Mouse (Mus musculus) heart, postnatal 10 days (tissue): ENCODE results near the gene Bcat1. TPM values are rescaled to one million over a fixed set of nuclear protein-coding genes. Genes with fewer than 3 reads are reported as not detected.
A peak's percentile ranks its signal among the peaks of the same experiment; 100 is the strongest.

ENCODE experiments used
- DNase-seq, 2 experiments: peaks; one replicate each; pipeline ENCODE4 v3.0.0; 2021
- intact Hi-C: fragments of 180-260 bp; cut with DNase I; formaldehyde crosslinking; loops from one replicate; pipeline ENCODE4 v1.15.1; 2025
- total RNA-seq, 2 experiments: library from RNA; stranded (reverse); gene quantifications; 2 replicates each; pipeline ENCODE4 v1.2.3; 2021

Gene Bcat1
- total RNA-seq, 2 experiments from 2014 or later: 3.0 to 4.0 TPM

- DNase-seq: no peak
- intact Hi-C loops: no loop called here
These were observed 13.2 kb downstream of the Bcat1 start for GRCm38 (mm10) chr6:145062763-145063162.

- DNase-seq: no peak
- intact Hi-C loops: no loop called here
These were observed 14.6 kb downstream of the Bcat1 start for GRCm38 (mm10) chr6:145061361-145061760.

- intact Hi-C loops: loop anchor here (1.0 kb wide), 1 partner anchor 28 kb away; no protein-coding TSS in a partner anchor
- no peak for DNase-seq
These were observed 19.9 kb downstream of the Bcat1 start for GRCm38 (mm10) chr6:145056102-145056501.

- no peak for DNase-seq
- intact Hi-C loops: no loop called here
These were observed 20.6 kb downstream of the Bcat1 start for GRCm38 (mm10) chr6:145055277-145055858.

- intact Hi-C loops: no loop called here
- DNase-seq: no peak
These were observed 23.3 kb downstream of the Bcat1 start for GRCm38 (mm10) chr6:145052669-145053068.

GRCm38 (mm10) chr6:145050899-145051298 lies 25.1 kb downstream of the Bcat1 start:
- intact Hi-C loops: no loop called here
- DNase-seq: no peak

- DNase-seq: peak; percentile 5 to 21
- intact Hi-C loops: no loop called here
These were observed 27.6 kb downstream of the Bcat1 start for GRCm38 (mm10) chr6:145048131-145048997.

GRCm38 (mm10) chr6:145047445-145047857 lies 28.5 kb downstream of the Bcat1 start:
- intact Hi-C loops: no loop called here
- DNase-seq: peak; percentile 13 to 26

GRCm38 (mm10) chr6:145046266-145046890 lies 29.6 kb downstream of the Bcat1 start:
- no peak for DNase-seq
- intact Hi-C loops: no loop called here

- intact Hi-C loops: no loop called here
- DNase-seq: no peak
These were observed 30.9 kb downstream of the Bcat1 start for GRCm38 (mm10) chr6:145044916-145045574.

- intact Hi-C loops: no loop called here
- peak; percentile 7 to 9 for DNase-seq
These were observed 35.3 kb downstream of the Bcat1 start for GRCm38 (mm10) chr6:145040732-145041131.

GRCm38 (mm10) chr6:145037626-145038025 lies 38.4 kb downstream of the Bcat1 start:
- intact Hi-C loops: no loop called here
- DNase-seq: no peak

- no peak for DNase-seq
- intact Hi-C loops: no loop called here
These were observed 40.6 kb downstream of the Bcat1 start for GRCm38 (mm10) chr6:145035412-145035811.

- no peak for DNase-seq
- intact Hi-C loops: no loop called here
These were observed 45.4 kb downstream of the Bcat1 start for GRCm38 (mm10) chr6:145030587-145030986.

- intact Hi-C loops: no loop called here
- no peak for DNase-seq
These were observed 52.0 kb downstream of the Bcat1 start for GRCm38 (mm10) chr6:145023990-145024389.

- DNase-seq: peak; percentile 24 to 40
- intact Hi-C loops: no loop called here
These were observed 52.8 kb downstream of the Bcat1 start for GRCm38 (mm10) chr6:145022966-145023725.

GRCm38 (mm10) chr6:145022349-145022748 lies 53.6 kb downstream of the Bcat1 start:
- DNase-seq: no peak
- intact Hi-C loops: no loop called here

GRCm38 (mm10) chr6:145020553-145020952 lies 55.4 kb downstream of the Bcat1 start:
- intact Hi-C loops: no loop called here
- no peak for DNase-seq

- DNase-seq: no peak
- intact Hi-C loops: no loop called here
These were observed 57.7 kb downstream of the Bcat1 start for GRCm38 (mm10) chr6:145018295-145018694.

GRCm38 (mm10) chr6:145017508-145017907 lies 58.5 kb downstream of the Bcat1 start:
- intact Hi-C loops: no loop called here
- no peak for DNase-seq
